Mouse (Mus musculus) liver, embryonic 12.5 days (tissue): Measurements from ENCODE around the gene Lypla2. TPM values are rescaled to one million over a fixed set of nuclear protein-coding genes. Genes with fewer than 3 reads are reported as not detected.
"Not testable (repeated sequence)": the region's sequence is repeated elsewhere in the genome, so short reads cannot be mapped to it uniquely, and the experiment has no call there.

Experiments
- ATAC-seq: fragments of 200-750 bp; cut with Nextera tagmentation; 2 replicates; pipeline ENCODE4 v1.8.0; 2017; ENCODE audit warnings: moderate number of reproducible peaks, mild to moderate bottlenecking, moderate library complexity
- H3K27ac ChIP-seq: fragments of 300-500 bp; sonication (generic); 2 replicates; pipeline ENCODE4 v1.5.1; 2016; ENCODE audit warnings: mild to moderate bottlenecking
- H3K27me3 ChIP-seq: fragments of 300-500 bp; sonication (generic); replicated peaks from 2 replicates; pipeline ENCODE4 v1.6.1; 2016; ENCODE audit warnings: mild to moderate bottlenecking, moderate library complexity
- H3K36me3 ChIP-seq: fragments of 300-500 bp; sonication (generic); 2 replicates; pipeline ENCODE4 v1.6.1; 2016; ENCODE audit warnings: mild to moderate bottlenecking, moderate library complexity
- H3K4me1 ChIP-seq: fragments of 300-500 bp; sonication (generic); 2 replicates; pipeline ENCODE4 v1.6.1; 2016
- H3K4me2 ChIP-seq: fragments of 300-500 bp; sonication (generic); 2 replicates; pipeline ENCODE4 v1.6.1; 2016; ENCODE audit warnings: mild to moderate bottlenecking, moderate library complexity
- H3K4me3 ChIP-seq: fragments of 300-500 bp; sonication (generic); 2 replicates; pipeline ENCODE4 v1.5.1; 2016; ENCODE audit warnings: mild to moderate bottlenecking, moderate library complexity
- H3K9ac ChIP-seq: fragments of 300-500 bp; sonication (generic); 2 replicates; pipeline ENCODE4 v1.6.1; 2016; ENCODE audit warnings: mild to moderate bottlenecking, moderate library complexity
- H3K9me3 ChIP-seq: fragments of 300-500 bp; sonication (generic); replicated peaks from 2 replicates; pipeline ENCODE4 v1.6.1; 2016; ENCODE audit warnings: mild to moderate bottlenecking, moderate library complexity
- WGBS: fragments of 180-500 bp; shearing (Covaris S2); methylation state at CpG from one replicate; pipeline ENCODE4 v1.1.7; 2016; ENCODE audit not compliant: insufficient replicate concordance; 5-methylcytosine and 5-hydroxymethylcytosine counted together
- polyA plus RNA-seq: library from polyadenylated mRNA; unstranded; fragments of >200 nt; fragmentation: Nextera tagmentation; extraction: Ambion mirVana; gene quantifications from 2 replicates; pipeline ENCODE4 v1.2.1, GENCODE M21; 2016

Lypla2 gene
- polyA plus RNA-seq, 1 experiment from 2014 or later: 61.7 TPM

- WGBS: 69% methylated on average over 9 of the region's 9 CpGs
These were observed 15.3 kb upstream of the Lypla2 start for GRCm38 (mm10) chr4:135987714-135988113.

GRCm38 (mm10) chr4:135986943-135987710 is 14.7 kb upstream of the Lypla2 start, which contains the start of gene Pithd1:
TSS of gene Pithd1 (minus strand) at chr4:135987264.
- ATAC-seq: peak; percentile 86
- H3K36me3 ChIP-seq: peaks cover 38% of the 10 kb centered on the region
- peaks cover 53% of the 10 kb centered on the region for H3K4me1 ChIP-seq
- H3K27me3 ChIP-seq: no peaks in the 10 kb centered on the region
- under 1% methylated on average over 81 of the region's 81 CpGs for WGBS
- peak within 1 kb of the TSS; percentile 86 for H3K4me2 ChIP-seq
- peak within 1 kb of the TSS; percentile 95 for H3K4me3 ChIP-seq
- H3K9me3 ChIP-seq: no peaks in the 10 kb centered on the region
- peak within 1 kb of the TSS; percentile 95 for H3K27ac ChIP-seq
- peak within 1 kb of the TSS; percentile 98 for H3K9ac ChIP-seq

More at GRCm38 (mm10) chr4:135987714-135988113, 15.3 kb upstream of the Lypla2 start:
- peaks cover 32% of the 10 kb centered on the region for H3K36me3 ChIP-seq
- no peaks in the 10 kb centered on the region for H3K9me3 ChIP-seq
- H3K4me3 ChIP-seq: peak overlapping the region; percentile 95
- no peaks in the 10 kb centered on the region for H3K27me3 ChIP-seq
- peak overlapping the region; percentile 86 for H3K4me2 ChIP-seq
- no peak for ATAC-seq
- peak overlapping the region; percentile 95 for H3K27ac ChIP-seq
- H3K4me1 ChIP-seq: peaks cover 52% of the 10 kb centered on the region
- peak overlapping the region; percentile 98 for H3K9ac ChIP-seq

GRCm38 (mm10) chr4:135986301-135986942 is 14.0 kb upstream of the Lypla2 start:
- peak overlapping the region; percentile 98 for H3K9ac ChIP-seq
- peaks cover 60% of the 10 kb centered on the region for H3K4me1 ChIP-seq
- WGBS: 5% methylated on average over 23 of the region's 23 CpGs
- no peak for ATAC-seq
- no peaks in the 10 kb centered on the region for H3K9me3 ChIP-seq
- H3K4me3 ChIP-seq: peak overlapping the region; percentile 95
- peak overlapping the region; percentile 86 for H3K4me2 ChIP-seq
- H3K36me3 ChIP-seq: peaks cover 45% of the 10 kb centered on the region
- H3K27ac ChIP-seq: peak overlapping the region; percentile 95
- H3K27me3 ChIP-seq: no peaks in the 10 kb centered on the region

- Histone ChIP-seq H3K4me2 (peak overlapping the region; percentile 86), H3K4me1 (peaks cover 64% of the 10 kb centered on the region), H3K9me3 (no peaks in the 10 kb centered on the region), H3K4me3 (peak overlapping the region; percentile 95), H3K27ac (peak overlapping the region; percentile 95), H3K9ac (peak overlapping the region; percentile 98), H3K36me3 (peaks cover 51% of the 10 kb centered on the region), H3K27me3 (no peaks in the 10 kb centered on the region)
- 75% methylated on average over 7 of the region's 7 CpGs for WGBS
- no peak for ATAC-seq
These were observed 13.3 kb upstream of the Lypla2 start for GRCm38 (mm10) chr4:135985769-135986168.

- Histone ChIP-seq H3K9ac (peak overlapping the region; percentile 98), H3K4me2 (peak overlapping the region; percentile 86), H3K36me3 (peaks cover 57% of the 10 kb centered on the region), H3K4me1 (peaks cover 61% of the 10 kb centered on the region), H3K27me3 (no peaks in the 10 kb centered on the region), H3K4me3 (peak overlapping the region; percentile 95), H3K9me3 (no peaks in the 10 kb centered on the region), H3K27ac (peak overlapping the region; percentile 95)
- ATAC-seq: peak; percentile 86
- 40% methylated on average over 5 of the region's 5 CpGs for WGBS
These were observed 12.8 kb upstream of the Lypla2 start for GRCm38 (mm10) chr4:135985193-135985592.

- peak overlapping the region; percentile 65 for H3K9ac ChIP-seq
- no peak for ATAC-seq
- WGBS: 74% methylated on average over 5 of the region's 5 CpGs
These were observed 12.1 kb upstream of the Lypla2 start for GRCm38 (mm10) chr4:135984556-135984955.

GRCm38 (mm10) chr4:135981524-135982063 is 9.2 kb upstream of the Lypla2 start:
- H3K27me3 ChIP-seq: no peaks in the 10 kb centered on the region
- 78% methylated on average over 7 of the region's 7 CpGs for WGBS
- no peak for ATAC-seq
- H3K36me3 ChIP-seq: peaks cover 90% of the 10 kb centered on the region
- H3K4me3 ChIP-seq: no peak overlapping the region
- H3K9me3 ChIP-seq: no peaks in the 10 kb centered on the region
- H3K27ac ChIP-seq: peak overlapping the region; percentile 8; the same call in 1 of the 2 replicates
- H3K9ac ChIP-seq: no peak overlapping the region
- H3K4me2 ChIP-seq: no peak overlapping the region
- peaks cover 52% of the 10 kb centered on the region for H3K4me1 ChIP-seq

More at GRCm38 (mm10) chr4:135984556-135984955, 12.1 kb upstream of the Lypla2 start:
- Histone ChIP-seq H3K4me2 (peak overlapping the region; percentile 86), H3K9me3 (no peaks in the 10 kb centered on the region), H3K36me3 (peaks cover 62% of the 10 kb centered on the region), H3K4me1 (peaks cover 61% of the 10 kb centered on the region), H3K27me3 (no peaks in the 10 kb centered on the region), H3K4me3 (peak overlapping the region; percentile 95), H3K27ac (peak overlapping the region; percentile 95)

- not testable (repeated sequence) for H3K27me3 ChIP-seq, H3K4me3 ChIP-seq, H3K9ac ChIP-seq, H3K27ac ChIP-seq, H3K4me2 ChIP-seq, ATAC-seq, H3K9me3 ChIP-seq
- H3K4me1 ChIP-seq: peaks cover 41% of the 10 kb centered on the region
- peaks cover 97% of the 10 kb centered on the region for H3K36me3 ChIP-seq
- WGBS: 89% methylated on average over 5 of the region's 5 CpGs
These were observed 7.8 kb upstream of the Lypla2 start for GRCm38 (mm10) chr4:135980223-135980622.

- Histone ChIP-seq H3K9ac (no peak overlapping the region), H3K27me3 (no peaks in the 10 kb centered on the region), H3K36me3 (peaks cover 77% of the 10 kb centered on the region), H3K4me2 (no peak overlapping the region), H3K4me1 (peaks cover 31% of the 10 kb centered on the region), H3K27ac (no peak overlapping the region), H3K9me3 (no peaks in the 10 kb centered on the region), H3K4me3 (no peak overlapping the region)
- ATAC-seq: no peak
- WGBS: 88% methylated on average over 12 of the region's 12 CpGs
These were observed 3.7 kb upstream of the Lypla2 start for GRCm38 (mm10) chr4:135976146-135976545.

GRCm38 (mm10) chr4:135972911-135973811 is 735 bp upstream of the Lypla2 start:
- H3K4me1 ChIP-seq: peaks cover 32% of the 10 kb centered on the region
- WGBS: 30% methylated on average over 13 of the region's 13 CpGs
- H3K9ac ChIP-seq: peak overlapping the region; percentile 91
- peaks cover 75% of the 10 kb centered on the region for H3K36me3 ChIP-seq
- H3K9me3 ChIP-seq: no peaks in the 10 kb centered on the region
- peak overlapping the region; percentile 88 for H3K4me3 ChIP-seq
- peak overlapping the region; percentile 77 for H3K27ac ChIP-seq
- peak overlapping the region; percentile 92 for H3K4me2 ChIP-seq
- no peak for ATAC-seq
- H3K27me3 ChIP-seq: no peaks in the 10 kb centered on the region
